8 mouse cellular contexts compared by ENCODE assay signal in genomic region chr12:69370936-69371335, GRCm38 (mm10). TPM values are rescaled to one million over a fixed set of nuclear protein-coding genes. Genes with fewer than 3 reads are reported as not detected.
A peak's percentile ranks its signal among the peaks of the same experiment; 100 is the strongest.
DNase-seq lines count a peak whose midpoint lies in the region; ATAC-seq and TF ChIP-seq lines count a peak whose summit lies in the region.

No protein-coding gene starts in this region.

- H3K4me1 ChIP-seq in lung, embryonic 14.5 days (ENCODE audit: insufficient read depth), result 0 out of 2 replicates have a peak, but pooled peaks cover 6% of the 10 kb centered on the region
- H3K4me1 ChIP-seq in embryonic facial prominence, embryonic 15.5 days, result peaks cover 10% of the 10 kb centered on the region
- H3K4me1 ChIP-seq in limb, embryonic 10.5 days, result peaks cover 17% of the 10 kb centered on the region
- H3K4me1 ChIP-seq in neural tube, embryonic 15.5 days, result peaks cover 22% of the 10 kb centered on the region

- H3K9me3 ChIP-seq in lung, embryonic 14.5 days (ENCODE audit: low read depth, low read length), result no peaks in the 10 kb centered on the region
- no peaks in the 10 kb centered on the region for H3K9me3 ChIP-seq in embryonic facial prominence, embryonic 15.5 days (replicated peaks)
- no peaks in the 10 kb centered on the region for H3K9me3 ChIP-seq in limb, embryonic 10.5 days (replicated peaks)
- H3K9me3 ChIP-seq in neural tube, embryonic 15.5 days (replicated peaks), result no peaks in the 10 kb centered on the region

- H3K27me3 ChIP-seq in lung, embryonic 14.5 days (ENCODE audit: insufficient read depth, low read length), result no peaks in the 10 kb centered on the region
- no peaks in the 10 kb centered on the region for H3K27me3 ChIP-seq in embryonic facial prominence, embryonic 15.5 days
- no peaks in the 10 kb centered on the region for H3K27me3 ChIP-seq in limb, embryonic 10.5 days (ENCODE audit: low read depth, poor library complexity, severe bottlenecking)
- no peaks in the 10 kb centered on the region for H3K27me3 ChIP-seq in neural tube, embryonic 15.5 days (replicated peaks)

- DNase-seq in lung, embryonic 14.5 days, result no peak
- no peak for DNase-seq in lung, adult 18-20 months
- DNase-seq in limb, embryonic 10.5 days (ENCODE audit: low spot score), result no peak
- DNase-seq in yolk sac, embryonic 10.5 days (ENCODE audit: low spot score), result no peak
- DNase-seq in ovary, postnatal 14 days (ENCODE audit: low spot score), result no peak
- no peak for DNase-seq in frontal cortex, postnatal 10 days (ENCODE audit: low spot score in 2 of 2)

- TF ChIP-seq CTCF in lung, embryonic 14.5 days (IDR thresholded peaks at IDR 0.05; ENCODE audit: low read depth), result no peak

- no peak for ATAC-seq in lung, embryonic 14.5 days (ENCODE audit: insufficient read depth)
- no peak for ATAC-seq in embryonic facial prominence, embryonic 15.5 days (ENCODE audit: insufficient number of reproducible peaks, low FRiP score, low TSS enrichment, low read depth)
- no peak for ATAC-seq in neural tube, embryonic 15.5 days (ENCODE audit: low FRiP score)

- peak overlapping the region; percentile 98 for H3K27ac ChIP-seq in lung, embryonic 14.5 days (ENCODE audit: low read depth)
- H3K27ac ChIP-seq in embryonic facial prominence, embryonic 15.5 days (replicated peaks), result peak overlapping the region; percentile 100
- H3K27ac ChIP-seq in limb, embryonic 10.5 days, result peak overlapping the region; percentile 97
- peak overlapping the region; percentile 94 for H3K27ac ChIP-seq in neural tube, embryonic 15.5 days (replicated peaks)

- WGBS in lung, embryonic 14.5 days, result 7% methylated on average over 7 of the region's 7 CpGs
- 15% methylated on average over 7 of the region's 7 CpGs for WGBS in embryonic facial prominence, embryonic 15.5 days
- 13% methylated on average over 7 of the region's 7 CpGs for WGBS in limb, embryonic 10.5 days
- WGBS in neural tube, embryonic 15.5 days, result 17% methylated on average over 7 of the region's 7 CpGs

- peak overlapping the region; percentile 95 for H3K4me2 ChIP-seq in lung, embryonic 14.5 days
- H3K4me2 ChIP-seq in embryonic facial prominence, embryonic 15.5 days (replicated peaks), result peak overlapping the region; percentile 79
- peak overlapping the region; percentile 80 for H3K4me2 ChIP-seq in neural tube, embryonic 15.5 days

- peaks cover 18% of the 10 kb centered on the region for H3K36me3 ChIP-seq in lung, embryonic 14.5 days (ENCODE audit: insufficient read depth)
- 0 out of 2 replicates have a peak, but pooled peaks cover 4% of the 10 kb centered on the region for H3K36me3 ChIP-seq in embryonic facial prominence, embryonic 15.5 days
- peaks cover 29% of the 10 kb centered on the region for H3K36me3 ChIP-seq in limb, embryonic 10.5 days
- H3K36me3 ChIP-seq in neural tube, embryonic 15.5 days, result no peaks in the 10 kb centered on the region

- peak overlapping the region; percentile 98 for H3K9ac ChIP-seq in lung, embryonic 14.5 days
- peak overlapping the region; percentile 81 for H3K9ac ChIP-seq in embryonic facial prominence, embryonic 15.5 days
- H3K9ac ChIP-seq in neural tube, embryonic 15.5 days (replicated peaks), result peak overlapping the region; percentile 97

- H3K4me3 ChIP-seq in lung, embryonic 14.5 days (ENCODE audit: low read depth, low read length), result peak overlapping the region; percentile 99
- peak overlapping the region; percentile 99 for H3K4me3 ChIP-seq in embryonic facial prominence, embryonic 15.5 days (replicated peaks)
- peak overlapping the region; percentile 100 for H3K4me3 ChIP-seq in limb, embryonic 10.5 days
- peak overlapping the region; percentile 100 for H3K4me3 ChIP-seq in neural tube, embryonic 15.5 days (replicated peaks)

RNA-seq across cellular contexts. Expression of gene Arf6, which starts 1.0 kb away (rescaled TPM):
- polyA plus RNA-seq in lung, embryonic 14.5 days (2014; fragmentation: Nextera tagmentation; extraction: Ambion mirVana), result 59.9 and 61.8 TPM in 2 replicates
- 71.4 and 78.4 TPM in 2 replicates for polyA plus RNA-seq in embryonic facial prominence, embryonic 15.5 days (2015; fragmentation: Nextera tagmentation; extraction: Ambion mirVana)
- 45.6 and 50.3 TPM in 2 replicates for polyA plus RNA-seq in limb, embryonic 10.5 days (2016; fragmentation: Nextera tagmentation; extraction: Ambion mirVana)
- polyA plus RNA-seq in neural tube, embryonic 15.5 days (2015; fragmentation: Nextera tagmentation; extraction: Ambion mirVana), result 28.3 and 33.5 TPM in 2 replicates

RNA-seq across cellular contexts. Expression of gene Gm9887, which starts 1.3 kb away (rescaled TPM):
- polyA plus RNA-seq in lung, embryonic 14.5 days (2014; fragmentation: Nextera tagmentation; extraction: Ambion mirVana), result 2.0 and 2.2 TPM in 2 replicates
- 2.8 and 4.0 TPM in 2 replicates for polyA plus RNA-seq in embryonic facial prominence, embryonic 15.5 days (2015; fragmentation: Nextera tagmentation; extraction: Ambion mirVana)
- polyA plus RNA-seq in limb, embryonic 10.5 days (2016; fragmentation: Nextera tagmentation; extraction: Ambion mirVana), result 1.4 and 1.7 TPM in 2 replicates
- 0.82 and 0.87 TPM in 2 replicates for polyA plus RNA-seq in neural tube, embryonic 15.5 days (2015; fragmentation: Nextera tagmentation; extraction: Ambion mirVana)

RNA-seq across cellular contexts. Expression of gene Nemf, which starts 14.0 kb away (rescaled TPM):
- 79.3 and 84.8 TPM in 2 replicates for polyA plus RNA-seq in lung, embryonic 14.5 days (2014; fragmentation: Nextera tagmentation; extraction: Ambion mirVana)
- polyA plus RNA-seq in embryonic facial prominence, embryonic 15.5 days (2015; fragmentation: Nextera tagmentation; extraction: Ambion mirVana), result 92.5 and 95.0 TPM in 2 replicates
- 81.0 and 87.6 TPM in 2 replicates for polyA plus RNA-seq in limb, embryonic 10.5 days (2016; fragmentation: Nextera tagmentation; extraction: Ambion mirVana)
- polyA plus RNA-seq in neural tube, embryonic 15.5 days (2015; fragmentation: Nextera tagmentation; extraction: Ambion mirVana), result 89.8 and 91.1 TPM in 2 replicates
